Mouse (Mus musculus) kidney, adult 2 months (tissue): Measurements from ENCODE around the gene Gm13030. TPM values are rescaled to one million over a fixed set of nuclear protein-coding genes. Genes with fewer than 3 reads are reported as not detected.

Experiments
- DNase-seq: peaks from one replicate; pipeline ENCODE4 v3.0.0; 2021
- H3K27ac ChIP-seq: fragments of 200-500 bp; 2 replicates; pipeline ENCODE4 v1.5.1; 2012; ENCODE audit warnings: low read depth, low read length, control low read depth, inconsistent platforms; ENCODE audit not compliant: insufficient read depth
- H3K27me3 ChIP-seq: fragments of 200-500 bp; replicated peaks from 2 replicates; pipeline ENCODE4 v1.6.1; 2012; ENCODE audit warnings: mild to moderate bottlenecking, moderate library complexity, low read length, inconsistent platforms; ENCODE audit not compliant: control insufficient read depth, insufficient read depth
- H3K36me3 ChIP-seq: fragments of 200-500 bp; 2 replicates; pipeline ENCODE4 v1.6.1; 2012; ENCODE audit warnings: mild to moderate bottlenecking, moderate library complexity, low read length, inconsistent platforms; ENCODE audit not compliant: control insufficient read depth, insufficient read depth
- H3K4me1 ChIP-seq: fragments of 200-500 bp; 2 replicates; pipeline ENCODE4 v1.6.1; 2011; ENCODE audit warnings: low read length; ENCODE audit not compliant: control insufficient read depth, insufficient read depth
- H3K4me3 ChIP-seq: fragments of 200-500 bp; 2 replicates; pipeline ENCODE4 v1.5.1; 2011; ENCODE audit warnings: mild to moderate bottlenecking, low read depth, low read length, control low read depth; ENCODE audit not compliant: insufficient read depth
- CTCF ChIP-seq: fragments of 200-500 bp; conservative IDR thresholded peaks from 2 replicates; pipeline ENCODE4 v1.5.1; 2011; ENCODE audit warnings: low read depth, mild to moderate bottlenecking, control low read depth, low read length, moderate library complexity, mixed read lengths; ENCODE audit not compliant: insufficient read depth, insufficient read length
- POLR2A ChIP-seq: fragments of 200-500 bp; IDR thresholded peaks from one replicate; pipeline ENCODE4 v1.6.1; 2011; ENCODE audit warnings: low read depth, low read length, control low read depth
- WGBS: fragments of 180-500 bp; shearing (Covaris S2); methylation state at CpG from one replicate; pipeline ENCODE4 v1.1.7; 2018; 5-methylcytosine and 5-hydroxymethylcytosine counted together
- polyA plus RNA-seq: library from polyadenylated mRNA; depleted of rRNA; stranded (reverse); fragments of >200 nt; gene quantifications from 2 replicates; pipeline ENCODE4 v1.2.3, GENCODE M21; 2012

The Gm13030 gene
- polyA plus RNA-seq, 1 experiment, result not detected

DNA sequence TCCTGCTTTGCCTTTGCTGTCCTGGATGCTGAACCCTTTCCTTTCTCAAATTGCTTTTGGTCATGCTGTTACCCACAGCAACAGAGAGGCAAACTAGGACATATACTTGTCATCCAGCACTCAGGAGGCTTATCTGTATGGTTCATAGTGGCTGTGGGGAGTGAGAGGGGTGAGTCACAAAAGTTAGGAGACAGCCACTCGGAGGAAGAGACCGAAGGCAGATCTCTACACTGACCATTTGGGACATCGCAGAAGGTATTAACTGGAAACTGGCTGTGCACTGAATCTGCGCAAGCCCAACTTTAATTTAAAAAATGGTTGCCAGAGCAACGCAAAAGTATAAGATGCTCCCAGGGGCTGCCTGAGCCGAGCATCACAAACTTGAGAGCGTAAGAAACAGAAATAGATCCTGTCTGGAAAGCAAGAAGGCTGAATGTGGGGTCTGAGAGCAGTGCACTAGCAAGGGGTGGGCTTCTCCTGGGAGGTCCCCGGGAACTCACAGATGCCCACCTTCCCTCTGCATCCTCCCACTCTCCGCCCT lies 18.6 kb downstream of the Gm13030 start:
- no peak for DNase-seq
- Histone ChIP-seq H3K27me3 (no peaks in the 10 kb centered on the region), H3K4me3 (no peak overlapping the region), H3K4me1 (no peaks in the 10 kb centered on the region), H3K27ac (no peak overlapping the region), H3K36me3 (no peaks in the 10 kb centered on the region)
- WGBS, result 83% methylated on average over 9 of the region's 9 CpGs
- TF ChIP-seq POLR2A (no peak), CTCF (no peak)

DNA sequence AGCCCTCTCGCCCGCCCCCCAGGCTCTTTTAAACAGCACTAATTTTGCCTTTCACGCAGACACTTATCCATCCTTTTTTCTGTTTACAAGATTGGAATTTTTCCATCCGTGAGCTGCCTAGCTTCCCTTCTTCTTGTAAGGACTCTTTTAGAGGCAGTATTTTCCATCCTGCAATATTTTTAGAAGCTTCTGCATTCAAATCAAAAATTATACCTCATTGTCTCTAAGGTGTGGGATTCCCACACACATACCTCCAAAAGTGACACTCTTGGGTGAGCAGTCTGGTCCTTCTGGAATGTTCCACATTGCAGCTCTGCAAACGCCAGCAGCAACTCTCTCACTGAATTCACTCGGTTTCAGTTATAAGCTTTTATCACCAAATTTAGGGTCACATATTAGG lies 20.8 kb downstream of the Gm13030 start:
- TF ChIP-seq CTCF, result no peak
- TF ChIP-seq POLR2A, result no peak
- 73% methylated on average over 6 of the region's 6 CpGs for WGBS
- DNase-seq, result no peak

DNA sequence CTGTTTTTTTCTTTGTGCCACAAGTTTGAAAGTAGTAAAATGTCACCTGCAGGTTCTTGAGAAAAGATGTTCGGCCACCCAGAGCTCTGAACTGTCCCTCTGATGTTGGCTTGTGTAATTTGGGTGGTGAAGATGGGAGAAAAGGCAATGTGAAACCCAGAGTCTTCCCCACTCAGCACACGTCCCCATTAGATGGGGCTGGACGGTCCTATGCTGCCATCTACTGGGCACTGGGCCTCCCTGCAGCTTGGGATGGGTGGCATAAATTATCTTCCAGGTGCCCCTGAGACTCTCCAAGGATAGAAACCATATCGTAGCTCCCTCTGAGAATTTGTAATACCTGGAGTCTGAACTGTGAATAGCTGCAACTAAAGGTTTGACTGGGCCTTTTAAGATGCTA lies 22.3 kb downstream of the Gm13030 start:
- WGBS, result 1% methylated on average over 4 of the region's 4 CpGs
- Histone ChIP-seq H3K27me3 (no peaks in the 10 kb centered on the region), H3K27ac (no peak overlapping the region), H3K4me1 (no peaks in the 10 kb centered on the region), H3K4me3 (no peak overlapping the region), H3K36me3 (no peaks in the 10 kb centered on the region)
- peak; percentile 65 for DNase-seq
- no peak for TF ChIP-seq POLR2A
- TF ChIP-seq CTCF, result peak; percentile 100

More for the DNA sequence above, 20.8 kb downstream of the Gm13030 start:
- no peaks in the 10 kb centered on the region for H3K4me1 ChIP-seq
- no peaks in the 10 kb centered on the region for H3K36me3 ChIP-seq
- no peak overlapping the region for H3K4me3 ChIP-seq
- no peaks in the 10 kb centered on the region for H3K27me3 ChIP-seq
- no peak overlapping the region for H3K27ac ChIP-seq

DNA sequence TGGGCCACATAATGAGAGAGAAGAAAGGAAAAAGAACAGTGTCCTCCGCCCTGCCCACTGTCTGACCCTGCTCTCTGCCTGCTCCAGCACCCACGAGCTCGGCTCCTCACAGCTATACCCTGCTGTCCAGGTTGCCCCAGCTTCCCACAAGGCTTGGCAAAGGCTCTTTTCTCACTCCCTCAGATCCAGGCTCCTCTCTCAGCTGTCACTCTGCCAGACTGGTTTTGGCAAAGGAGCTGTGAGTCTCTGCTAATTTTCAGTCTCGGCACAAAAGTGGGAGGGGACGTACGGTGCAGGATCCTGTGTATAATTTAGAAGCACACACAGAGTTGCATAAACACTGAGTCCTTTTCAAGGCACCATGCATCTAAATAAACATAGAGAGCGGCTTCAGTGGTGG lies 32.4 kb downstream of the Gm13030 start:
- 78% methylated on average over 7 of the region's 7 CpGs for WGBS

DNA sequence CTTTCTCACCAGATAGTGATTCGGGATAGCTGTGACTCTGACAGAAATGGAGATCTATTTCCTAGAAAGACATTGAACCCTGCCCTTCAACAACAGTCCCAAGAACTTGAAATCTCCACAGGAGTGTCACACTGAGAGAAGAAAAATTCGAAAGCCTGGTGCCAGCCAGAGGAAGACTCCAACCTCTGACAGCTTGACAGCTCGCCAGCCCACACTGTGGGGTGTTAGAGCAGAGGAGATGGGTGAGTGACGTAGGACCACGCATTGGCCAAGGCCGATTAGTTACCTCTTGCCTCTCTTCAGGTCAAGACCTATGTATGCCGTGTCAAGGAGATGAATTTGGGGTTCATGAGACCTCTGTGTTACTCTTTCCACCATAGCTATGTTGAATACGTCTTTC lies 33.0 kb downstream of the Gm13030 start:
- TF ChIP-seq CTCF, result no peak
- no peak for TF ChIP-seq POLR2A
- Histone ChIP-seq H3K4me3 (no peak overlapping the region), H3K27ac (no peak overlapping the region), H3K36me3 (no peaks in the 10 kb centered on the region), H3K4me1 (no peaks in the 10 kb centered on the region), H3K27me3 (no peaks in the 10 kb centered on the region)
- 83% methylated on average over 8 of the region's 8 CpGs for WGBS
- DNase-seq, result peak; percentile 47

More for the DNA sequence above, 32.4 kb downstream of the Gm13030 start:
- H3K36me3 ChIP-seq, result no peaks in the 10 kb centered on the region
- TF ChIP-seq CTCF (no peak), POLR2A (no peak)
- H3K4me3 ChIP-seq, result no peak overlapping the region
- H3K4me1 ChIP-seq, result no peaks in the 10 kb centered on the region
- H3K27ac ChIP-seq, result no peak overlapping the region
- peak; percentile 55 for DNase-seq
- H3K27me3 ChIP-seq, result no peaks in the 10 kb centered on the region

DNA sequence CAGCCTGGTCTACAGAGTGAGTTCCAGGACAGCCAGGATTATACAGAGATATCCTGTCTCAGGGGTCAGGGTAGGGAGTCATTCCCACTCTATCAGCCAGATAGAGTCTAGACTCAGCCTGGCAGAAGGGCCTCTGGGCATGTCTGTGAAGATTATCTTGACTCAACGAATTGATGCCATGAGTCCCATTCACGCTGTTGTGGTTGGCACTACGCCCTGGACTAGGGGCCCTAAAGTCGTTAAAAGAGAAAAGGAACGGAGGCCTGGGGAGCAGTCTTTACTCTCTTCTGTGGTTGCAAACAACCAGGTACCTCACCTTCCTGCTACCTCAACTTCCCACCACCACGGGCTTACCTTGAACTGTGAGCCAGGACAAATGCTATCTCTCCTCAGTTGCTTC lies 34.0 kb downstream of the Gm13030 start:
- TF ChIP-seq CTCF (no peak), POLR2A (no peak)
- H3K4me1 ChIP-seq, result no peaks in the 10 kb centered on the region
- H3K27ac ChIP-seq, result no peak overlapping the region
- DNase-seq, result no peak
- no peaks in the 10 kb centered on the region for H3K36me3 ChIP-seq
- WGBS, result 71% methylated on average over 6 of the region's 6 CpGs
- H3K27me3 ChIP-seq, result no peaks in the 10 kb centered on the region
- H3K4me3 ChIP-seq, result no peak overlapping the region

DNA sequence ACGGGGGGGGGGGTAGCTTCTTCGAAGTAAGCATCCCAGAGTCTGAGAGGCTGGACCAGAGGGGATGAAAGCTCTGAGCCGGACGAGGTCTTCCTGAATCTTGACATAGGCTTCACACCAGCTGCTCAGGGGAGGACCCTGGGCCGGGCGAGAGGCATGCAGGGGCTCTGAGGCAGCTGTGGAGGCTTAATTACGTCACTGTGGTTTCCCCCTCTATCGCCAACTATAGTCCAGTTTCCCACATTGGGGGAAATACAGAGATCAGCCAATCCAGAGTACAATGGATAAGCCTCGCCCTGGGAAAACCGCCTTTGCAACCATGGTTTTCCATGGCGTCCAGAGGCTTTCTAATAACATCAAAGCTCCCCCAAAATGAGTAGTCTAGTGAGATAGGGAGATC lies 46.6 kb downstream of the Gm13030 start:
- no peaks in the 10 kb centered on the region for H3K36me3 ChIP-seq
- H3K27ac ChIP-seq, result no peak overlapping the region
- H3K27me3 ChIP-seq, result no peaks in the 10 kb centered on the region
- DNase-seq, result no peak
- H3K4me3 ChIP-seq, result no peak overlapping the region
- H3K4me1 ChIP-seq, result no peaks in the 10 kb centered on the region
- no peak for TF ChIP-seq POLR2A
- no peak for TF ChIP-seq CTCF
- WGBS, result 73% methylated on average over 11 of the region's 11 CpGs
